Mouse (Mus musculus) limb, embryonic 14.5 days (tissue): Measurements from ENCODE around the gene Sumf2. TPM values are rescaled to one million over a fixed set of nuclear protein-coding genes. Genes with fewer than 3 reads are reported as not detected.

Source experiments
- ATAC-seq: fragments of 200-750 bp; cut with Nextera tagmentation; 2 replicates; pipeline ENCODE4 v1.8.0; 2017; ENCODE audit warnings: low read depth, moderate number of reproducible peaks, moderate TSS enrichment; ENCODE audit not compliant: low FRiP score
- DNase-seq: peaks from one replicate; pipeline ENCODE4 v3.0.0-alpha.2; 2015; ENCODE audit warnings: low spot score
- H3K27ac ChIP-seq: fragments of 300-500 bp; sonication (generic); replicated peaks from 2 replicates; pipeline ENCODE4 v1.5.1; 2014; ENCODE audit warnings: low read depth, mild to moderate bottlenecking, low read length, moderate library complexity, mixed read lengths
- H3K27me3 ChIP-seq: fragments of 300-500 bp; sonication (generic); 2 replicates; pipeline ENCODE4 v1.6.1; 2014; ENCODE audit warnings: low read length, mixed read lengths; ENCODE audit not compliant: control insufficient read depth, insufficient read depth
- H3K36me3 ChIP-seq: fragments of 300-500 bp; sonication (generic); 2 replicates; pipeline ENCODE4 v1.6.1; 2014; ENCODE audit warnings: mild to moderate bottlenecking, low read length, moderate library complexity, mixed read lengths; ENCODE audit not compliant: control insufficient read depth, insufficient read depth
- H3K4me1 ChIP-seq: fragments of 300-500 bp; sonication (generic); 2 replicates; pipeline ENCODE4 v1.6.1; 2014; ENCODE audit warnings: antibody characterized with exemption, low read length, mixed read lengths; ENCODE audit not compliant: control insufficient read depth, insufficient read depth
- H3K4me2 ChIP-seq: fragments of 300-500 bp; sonication (generic); replicated peaks from 2 replicates; pipeline ENCODE4 v1.6.1; 2014; ENCODE audit warnings: low read depth, mild to moderate bottlenecking, low read length, moderate library complexity; ENCODE audit not compliant: severe bottlenecking
- H3K4me3 ChIP-seq: fragments of 300-500 bp; sonication (generic); replicated peaks from 2 replicates; pipeline ENCODE4 v1.5.1; 2014; ENCODE audit warnings: low read length
- H3K9ac ChIP-seq: fragments of 300-500 bp; sonication (generic); 2 replicates; pipeline ENCODE4 v1.6.1; 2014; ENCODE audit warnings: mild to moderate bottlenecking, low read depth, low read length, moderate library complexity; ENCODE audit not compliant: severe bottlenecking
- H3K9me3 ChIP-seq: fragments of 300-500 bp; sonication (generic); 2 replicates; pipeline ENCODE4 v1.6.1; 2016; ENCODE audit warnings: low read length; ENCODE audit not compliant: control insufficient read depth
- POLR2A ChIP-seq: fragments of 200-500 bp; IDR thresholded peaks from 2 replicates; pipeline ENCODE4 v1.8.0; 2012; ENCODE audit warnings: inconsistent platforms, mild to moderate bottlenecking, moderate library complexity, borderline replicate concordance; ENCODE audit not compliant: insufficient read depth, insufficient read length; ENCODE audit errors: extremely low read depth
- WGBS: fragments of 180-500 bp; shearing (Covaris S2); extraction: QIAGEN DNeasy Blood & Tissue Kit; methylation state at CpG from one replicate; pipeline ENCODE4 v1.1.7; 2014; 5-methylcytosine and 5-hydroxymethylcytosine counted together
- polyA plus RNA-seq, 2 experiments: library from polyadenylated mRNA; depleted of rRNA in 1 of 2; stranded (reverse) in 1 of 2; unstranded in 1 of 2; fragments of >200 nt; fragmentation: Nextera tagmentation in 1 of 2; extraction: Ambion mirVana in 1 of 2; gene quantifications; 2 replicates each; pipeline versions ENCODE4 v1.2.1 to v1.2.3; 2012 to 2014

Sumf2 gene
- polyA plus RNA-seq, 2 experiments: 50.1 to 53.8 TPM

DNA sequence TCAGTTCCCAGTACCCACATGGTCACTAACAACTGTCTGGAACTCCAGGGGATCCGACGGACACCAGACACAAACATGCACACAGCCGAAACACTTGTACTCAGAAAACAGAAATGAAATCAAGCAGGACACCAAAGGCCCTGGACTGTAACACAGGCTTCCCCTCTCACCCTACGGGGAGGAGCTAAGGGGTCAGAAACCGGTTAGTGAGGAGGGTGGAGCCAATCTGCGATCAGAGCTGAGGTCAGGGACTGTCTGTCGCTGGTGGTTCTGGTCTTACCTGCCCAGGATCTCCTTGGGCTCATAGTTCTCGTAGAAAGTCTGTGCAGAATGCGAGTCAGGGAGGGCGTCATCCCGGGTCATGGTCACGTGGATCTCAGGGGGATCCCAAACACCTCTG, 27.2 kb downstream of the Sumf2 start:
- DNase-seq (no peak), ATAC-seq (no peak)
- Histone ChIP-seq H3K4me3 (no peak overlapping the region), H3K27me3 (no peaks in the 10 kb centered on the region), H3K4me2 (no peak overlapping the region), H3K9ac (no peak overlapping the region), H3K36me3 (no peaks in the 10 kb centered on the region), H3K4me1 (no peaks in the 10 kb centered on the region), H3K9me3 (no peaks in the 10 kb centered on the region), H3K27ac (no peak overlapping the region)
- TF ChIP-seq POLR2A: no peak
- WGBS: 86% methylated on average over 12 of the region's 12 CpGs

- 81% methylated on average over 11 of the region's 11 CpGs for WGBS
Observed at GRCm38 (mm10) chr5:129875098-129875497, 28.3 kb downstream of the Sumf2 start.

GRCm38 (mm10) chr5:129877731-129878455, 31.1 kb downstream of the Sumf2 start:
- no peaks in the 10 kb centered on the region for H3K27me3 ChIP-seq
- no peak overlapping the region for H3K9ac ChIP-seq
- no peak overlapping the region for H3K27ac ChIP-seq
- no peak overlapping the region for H3K4me3 ChIP-seq
- no peak for TF ChIP-seq POLR2A
- no peak for DNase-seq
- H3K4me2 ChIP-seq: no peak overlapping the region
- no peaks in the 10 kb centered on the region for H3K4me1 ChIP-seq
- peaks cover 21% of the 10 kb centered on the region for H3K36me3 ChIP-seq
- no peaks in the 10 kb centered on the region for H3K9me3 ChIP-seq
- no peak for ATAC-seq
- 73% methylated on average over 9 of the region's 9 CpGs for WGBS

More at GRCm38 (mm10) chr5:129875098-129875497, 28.3 kb downstream of the Sumf2 start:
- Histone ChIP-seq H3K4me3 (no peak overlapping the region), H3K27ac (no peak overlapping the region), H3K4me2 (no peak overlapping the region), H3K9me3 (no peaks in the 10 kb centered on the region), H3K36me3 (peaks cover 2% of the 10 kb centered on the region), H3K9ac (no peak overlapping the region), H3K4me1 (no peaks in the 10 kb centered on the region), H3K27me3 (no peaks in the 10 kb centered on the region)
- TF ChIP-seq POLR2A: no peak
- no peak for DNase-seq
- ATAC-seq: no peak

DNA sequence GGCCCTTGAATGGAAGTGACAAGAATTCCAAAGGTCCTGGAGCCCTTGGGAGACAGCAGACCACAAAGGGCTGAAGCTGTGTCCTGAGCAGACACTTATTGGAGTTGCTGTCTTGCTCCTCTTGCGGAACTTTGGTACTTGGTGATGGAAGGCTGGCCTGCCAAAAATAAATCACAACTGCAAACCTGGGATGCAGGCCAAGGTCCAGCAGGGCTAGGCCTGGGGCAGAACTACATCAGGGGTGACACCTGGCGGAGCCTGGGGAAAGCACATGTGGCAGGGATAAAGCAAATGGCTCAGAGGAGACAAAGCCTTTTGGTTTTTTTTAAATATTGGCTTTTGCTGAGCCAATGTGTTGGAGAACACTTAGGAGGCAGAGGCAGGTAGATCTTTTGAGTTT, 32.2 kb downstream of the Sumf2 start:
- ATAC-seq (no peak), DNase-seq (peak; percentile 37)
- TF ChIP-seq POLR2A: no peak
- Histone ChIP-seq H3K9ac (no peak overlapping the region), H3K4me3 (no peak overlapping the region), H3K4me2 (no peak overlapping the region), H3K27ac (no peak overlapping the region), H3K36me3 (peaks cover 29% of the 10 kb centered on the region), H3K27me3 (no peaks in the 10 kb centered on the region), H3K4me1 (no peaks in the 10 kb centered on the region), H3K9me3 (no peaks in the 10 kb centered on the region)
- 46% methylated on average over 2 of the region's 2 CpGs for WGBS

- no peak overlapping the region for H3K27ac ChIP-seq
- no peak overlapping the region for H3K4me3 ChIP-seq
- no peak overlapping the region for H3K9ac ChIP-seq
- TF ChIP-seq POLR2A: no peak
- peaks cover 36% of the 10 kb centered on the region for H3K36me3 ChIP-seq
- no peaks in the 10 kb centered on the region for H3K27me3 ChIP-seq
- WGBS: 71% methylated on average over 3 of the region's 3 CpGs
- H3K4me1 ChIP-seq: no peaks in the 10 kb centered on the region
- no peaks in the 10 kb centered on the region for H3K9me3 ChIP-seq
- DNase-seq (no peak), ATAC-seq (no peak)
- no peak overlapping the region for H3K4me2 ChIP-seq
Observed at GRCm38 (mm10) chr5:129879888-129880287, 33.1 kb downstream of the Sumf2 start.
